In genomic region chr3:137989405-137989804, GRCm38 (mm10) we compare ENCODE assay signal across 24 mouse cellular contexts. TPM values are rescaled to one million over a fixed set of nuclear protein-coding genes. Genes with fewer than 3 reads are reported as not detected.
DNase-seq lines count a peak whose midpoint lies in the region; ATAC-seq and TF ChIP-seq lines count a peak whose summit lies in the region.
"Had no signal": no experiment of that assay in that cellular context is flagged by ENCODE, and none has a peak within 500 bp of the region (broad histone marks: within the 10 kb centered on the region; RNA-seq: fewer than 3 reads in every experiment).

No protein-coding gene starts in this region.

- no peaks in the 10 kb centered on the region for H3K4me1 ChIP-seq in midbrain, embryonic 11.5 days (ENCODE audit: control insufficient read depth, insufficient read depth, low read length)
- 0 out of 2 replicates have a peak, but pooled peaks cover 5% of the 10 kb centered on the region for H3K4me1 ChIP-seq in midbrain, embryonic 10.5 days
- H3K4me1 ChIP-seq: embryonic facial prominence, embryonic 13.5 days; embryonic facial prominence, embryonic 15.5 days; forebrain, embryonic 12.5 days had no signal

- H3K9ac ChIP-seq in midbrain, embryonic 11.5 days (ENCODE audit: low read length), result no peak overlapping the region
- H3K9ac ChIP-seq: embryonic facial prominence, embryonic 13.5 days; embryonic facial prominence, embryonic 15.5 days; forebrain, embryonic 12.5 days had no signal

- WGBS in midbrain, embryonic 11.5 days, result 96% methylated on average over 9 of the region's 9 CpGs
- WGBS in midbrain, embryonic 10.5 days, result 95% methylated on average over 9 of the region's 9 CpGs

- H3K4me3 ChIP-seq in midbrain, embryonic 11.5 days (ENCODE audit: low read depth, low read length), result no peak overlapping the region
- no peak overlapping the region for H3K4me3 ChIP-seq in midbrain, embryonic 10.5 days
- H3K4me3 ChIP-seq in C2C12 (ENCODE audit: insufficient read depth, poor library complexity, severe bottlenecking) (no peak overlapping the region), myocyte (no peak overlapping the region)
- H3K4me3 ChIP-seq in layer of hippocampus, adult 2 months, result no peak overlapping the region
- H3K4me3 ChIP-seq: embryonic facial prominence, embryonic 13.5 days; embryonic facial prominence, embryonic 15.5 days; erythroblast, embryonic 14.5 days; forebrain, embryonic 10.5 days; forebrain, embryonic 12.5 days had no signal

- no peak for TF ChIP-seq CTCF in C2C12 (IDR thresholded peaks at IDR 0.05; ENCODE audit: control insufficient read depth, insufficient read depth, insufficient read length)
- TF ChIP-seq CTCF in layer of hippocampus, adult 2 months (conservative IDR thresholded peaks at IDR 0.05), result no peak

- H3K79me2 ChIP-seq in C2C12 (ENCODE audit: control insufficient read depth, insufficient read depth) (no peaks in the 10 kb centered on the region), myocyte (ENCODE audit: control insufficient read depth, insufficient read depth) (no peaks in the 10 kb centered on the region)

- no peak overlapping the region for H3K27ac ChIP-seq in midbrain, embryonic 11.5 days (ENCODE audit: low read depth, low read length)
- H3K27ac ChIP-seq in midbrain, embryonic 10.5 days (replicated peaks), result no peak overlapping the region
- H3K27ac ChIP-seq in layer of hippocampus, adult 2 months, result no peak overlapping the region
- H3K27ac ChIP-seq: embryonic facial prominence, embryonic 13.5 days; embryonic facial prominence, embryonic 15.5 days; forebrain, embryonic 10.5 days; forebrain, embryonic 12.5 days had no signal

- no peaks in the 10 kb centered on the region for H3K9me3 ChIP-seq in midbrain, embryonic 11.5 days (ENCODE audit: control insufficient read depth, low read length)
- H3K9me3 ChIP-seq in midbrain, embryonic 10.5 days (replicated peaks), result no peaks in the 10 kb centered on the region
- H3K9me3 ChIP-seq: embryonic facial prominence, embryonic 13.5 days; embryonic facial prominence, embryonic 15.5 days; forebrain, embryonic 10.5 days; forebrain, embryonic 12.5 days had no signal

- no peak overlapping the region for H3K4me2 ChIP-seq in midbrain, embryonic 11.5 days
- peak overlapping the region; percentile 33 for H3K4me2 ChIP-seq in myocyte (ENCODE audit: low read depth)
- H3K4me2 ChIP-seq: embryonic facial prominence, embryonic 13.5 days; embryonic facial prominence, embryonic 15.5 days; forebrain, embryonic 12.5 days had no signal

- ATAC-seq in midbrain, embryonic 11.5 days (ENCODE audit: low FRiP score), result no peak
- ATAC-seq: forebrain, embryonic 14.5 days; forebrain, embryonic 16.5 days had no signal

- H3K79me3 ChIP-seq in C2C12 (ENCODE audit: low read depth), result no peaks in the 10 kb centered on the region

- H3ac ChIP-seq in C2C12 (ENCODE audit: control insufficient read depth, insufficient read length, low read depth) (no peak overlapping the region), myocyte (ENCODE audit: control insufficient read depth, insufficient read length) (no peak overlapping the region)

- no peaks in the 10 kb centered on the region for H3K36me3 ChIP-seq in midbrain, embryonic 11.5 days (ENCODE audit: control insufficient read depth, insufficient read depth, low read length)
- H3K36me3 ChIP-seq in midbrain, embryonic 10.5 days, result no peaks in the 10 kb centered on the region
- H3K36me3 ChIP-seq in C2C12 (ENCODE audit: control insufficient read depth, insufficient read depth) (no peaks in the 10 kb centered on the region), myocyte (ENCODE audit: control insufficient read depth, insufficient read depth) (no peaks in the 10 kb centered on the region)
- H3K36me3 ChIP-seq: embryonic facial prominence, embryonic 13.5 days; embryonic facial prominence, embryonic 15.5 days; forebrain, embryonic 10.5 days; forebrain, embryonic 12.5 days had no signal

- peak; percentile 33 for DNase-seq in midbrain, embryonic 11.5 days (ENCODE audit: low spot score, missing footprints)
- DNase-seq in midbrain, embryonic 10.5 days (ENCODE audit: low spot score), result no peak
- no peak for DNase-seq in urinary bladder, adult 18-20 months (ENCODE audit: low spot score in 2 of 2)
- no peak for DNase-seq in layer of hippocampus, adult 2 months (ENCODE audit: low spot score in 2 of 2)
- no peak for DNase-seq in urinary bladder, postnatal 4 days (ENCODE audit: low spot score in 2 of 2)
- DNase-seq: adrenal gland, adult 2 months; adrenal gland, postnatal 10 days; adrenal gland, postnatal 25 days; B cell, adult 2 months; cerebellum, adult 11-12 months; cerebellum, adult 2 months; cerebellum, adult 9-11 months; cerebellum, postnatal 14 days; cerebellum, postnatal 36 days; embryo, embryonic 11 days had no signal

- no peaks in the 10 kb centered on the region for H3K27me3 ChIP-seq in midbrain, embryonic 11.5 days (ENCODE audit: control insufficient read depth, insufficient read depth, low read length)
- no peaks in the 10 kb centered on the region for H3K27me3 ChIP-seq in midbrain, embryonic 10.5 days (ENCODE audit: low read depth, poor library complexity, severe bottlenecking)
- H3K27me3 ChIP-seq in C2C12 (ENCODE audit: control insufficient read depth, insufficient read depth, insufficient read length) (no peaks in the 10 kb centered on the region), myocyte (ENCODE audit: control insufficient read depth, insufficient read depth, insufficient read length) (no peaks in the 10 kb centered on the region)
- H3K27me3 ChIP-seq: embryonic facial prominence, embryonic 13.5 days; embryonic facial prominence, embryonic 15.5 days; forebrain, embryonic 12.5 days had no signal

- no peak for TF ChIP-seq POLR2A in myocyte (IDR thresholded peaks at IDR 0.05; ENCODE audit: insufficient read length, low read depth)

TF ChIP-seq in C2C12, 6 proteins besides CTCF, POLR2A, EP300 and RAD21:
- TF ChIP-seq MYOD1 (IDR thresholded peaks at IDR 0.05; ENCODE audit: control insufficient read depth, insufficient read length, low read depth) (peak; percentile 22), FOSL1 (IDR thresholded peaks at IDR 0.05; ENCODE audit: insufficient read depth, low read length, poor library complexity, severe bottlenecking) (no peak)

TF ChIP-seq in myocyte, 11 proteins besides CTCF, POLR2A, EP300 and RAD21:
- TF ChIP-seq MAX (IDR thresholded peaks at IDR 0.05; ENCODE audit: low read depth) (no peak), MYOG (IDR thresholded peaks at IDR 0.05; ENCODE audit: control insufficient read depth in 1 of 3, insufficient read depth in 1 of 3, insufficient read length in 2 of 3, low read depth in 2 of 3) (peak in 1 of 3 experiments; percentile 74), TCF3 (IDR thresholded peaks at IDR 0.05; ENCODE audit: insufficient read length, low read depth) (peak; percentile 54), USF1 (IDR thresholded peaks at IDR 0.05; ENCODE audit: low read depth) (no peak), MYOD1 (IDR thresholded peaks at IDR 0.05; ENCODE audit: control insufficient read depth in 1 of 3, insufficient read length in 2 of 3, low read depth in 2 of 3) (peak in 2 of 3 experiments; percentile 82 to 87), SRF (IDR thresholded peaks at IDR 0.05; ENCODE audit: control insufficient read depth, insufficient read length, low read depth) (no peak), TCF12 (IDR thresholded peaks at IDR 0.05; ENCODE audit: insufficient read depth, poor library complexity, severe bottlenecking) (peak; percentile 39), CEBPB (IDR thresholded peaks at IDR 0.05; ENCODE audit: insufficient read depth, poor library complexity, severe bottlenecking) (peak; percentile 15; the same call in 1 of the 2 replicates), E2F4 (IDR thresholded peaks at IDR 0.05; ENCODE audit: insufficient read depth) (no peak)

RNA-seq across cellular contexts. Expression of gene Dapp1, which starts 8.1 kb away (rescaled TPM):
- polyA plus RNA-seq in midbrain, embryonic 11.5 days (2014; fragmentation: Nextera tagmentation; extraction: Ambion mirVana), result 3.2 and 3.4 TPM in 2 replicates
- polyA plus RNA-seq in midbrain, embryonic 10.5 days (2016; fragmentation: Nextera tagmentation; extraction: Ambion mirVana), result 2.3 and 2.9 TPM in 2 replicates
- polyA plus RNA-seq in C2C12 (2012; fragmentation: generic; extraction: Trizol) (0.15 TPM), myocyte (2012; fragmentation: generic; extraction: Trizol) (0.16 TPM)
- total RNA-seq in layer of hippocampus, adult 2 months (2021), result 1 to 10 TPM; 4.2 to 5.6 TPM
